Mouse (Mus musculus) C2C12 (cell line): ENCODE data around the gene Qrich2.

Experiments used
- CTCF ChIP-seq: IDR thresholded peaks from one replicate; pipeline ENCODE4 v1.5.1; 2011; ENCODE audit not compliant: control insufficient read depth, insufficient read depth, insufficient read length
- FOSL1 ChIP-seq: IDR thresholded peaks from one replicate; pipeline ENCODE4 v1.8.0; 2011; ENCODE audit warnings: mild to moderate bottlenecking, low read length; ENCODE audit not compliant: poor library complexity, insufficient read depth, severe bottlenecking
- MAX ChIP-seq: IDR thresholded peaks from one replicate; pipeline ENCODE4 v1.6.1; 2011; ENCODE audit warnings: mild to moderate bottlenecking, control low read depth

DNA sequence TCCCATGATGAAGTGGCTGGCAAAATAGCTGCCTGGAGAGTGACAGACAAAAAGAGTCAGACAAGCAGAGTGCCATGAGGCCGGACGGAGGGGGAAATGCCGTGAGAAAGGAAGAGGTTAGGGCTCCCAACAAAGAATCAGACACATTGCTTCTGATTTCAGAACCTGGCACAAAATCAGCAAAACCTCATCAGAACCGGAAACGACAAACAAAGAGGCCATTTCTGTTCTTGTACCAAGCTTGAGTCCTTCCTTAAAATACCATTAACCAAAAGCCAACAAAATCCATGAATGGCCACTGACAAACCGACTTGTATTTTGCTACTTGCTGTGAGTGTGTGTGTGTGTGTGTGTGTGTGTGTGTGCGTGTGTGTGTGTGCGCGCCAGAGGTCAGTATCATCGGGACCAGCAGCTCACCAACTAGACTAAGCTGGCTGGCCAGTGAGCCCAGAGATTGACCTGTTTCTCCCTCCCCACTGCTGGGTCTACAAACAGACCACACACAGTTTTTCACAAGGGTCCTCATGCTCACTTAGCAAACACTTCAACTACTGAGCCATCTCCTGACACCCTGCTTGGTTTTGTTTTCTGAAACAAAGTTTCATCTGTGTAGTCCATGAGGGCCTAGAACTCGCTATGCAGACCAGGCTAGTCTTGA lies 69.6 kb downstream of the Qrich2 start:
- TF ChIP-seq FOSL1 = no peak
- TF ChIP-seq CTCF = no peak
- TF ChIP-seq MAX = no peak
